Mouse (Mus musculus) lung, postnatal 0 days (tissue): Measurements from ENCODE around the gene Os9.

ENCODE experiments used
- CTCF ChIP-seq: IDR thresholded peaks from 2 replicates; pipeline ENCODE4 v1.5.1; 2016; ENCODE audit warnings: antibody characterized with exemption, mild to moderate bottlenecking
- EP300 ChIP-seq: IDR thresholded peaks from 2 replicates; pipeline ENCODE4 v1.6.1; 2016; ENCODE audit warnings: antibody characterized with exemption, mild to moderate bottlenecking, control low read depth

DNA sequence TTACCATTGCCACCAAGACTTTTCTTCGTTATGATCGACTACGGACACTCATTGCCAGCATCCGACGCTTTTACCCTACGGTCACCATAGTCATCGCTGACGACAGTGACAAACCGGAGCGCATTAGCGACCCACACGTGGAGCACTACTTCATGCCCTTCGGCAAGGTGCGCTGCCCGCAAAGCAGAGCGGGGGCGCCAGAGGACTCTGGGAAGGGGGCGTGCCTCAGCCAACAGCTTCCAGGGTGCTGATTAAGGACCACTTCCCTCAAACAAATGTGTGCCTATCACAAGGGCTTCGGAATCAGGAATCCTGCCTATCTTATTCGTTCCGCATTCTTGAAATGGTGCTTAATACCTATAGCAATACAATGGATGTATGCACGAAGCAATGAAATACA lies 49.1 kb upstream of the Os9 start:
- TF ChIP-seq CTCF (peak; percentile 51), EP300 (no peak)
